Mouse (Mus musculus) testis, postnatal 14 days (tissue): ENCODE results near the gene Olfr625-ps1.
"Not testable (repeated sequence)": the region's sequence is repeated elsewhere in the genome, so short reads cannot be mapped to it uniquely, and the experiment has no call there.

Experiments
- DNase-seq: peaks from one replicate; pipeline ENCODE4 v3.0.0; 2021; ENCODE audit warnings: low spot score

Olfr625-ps1 gene

DNA sequence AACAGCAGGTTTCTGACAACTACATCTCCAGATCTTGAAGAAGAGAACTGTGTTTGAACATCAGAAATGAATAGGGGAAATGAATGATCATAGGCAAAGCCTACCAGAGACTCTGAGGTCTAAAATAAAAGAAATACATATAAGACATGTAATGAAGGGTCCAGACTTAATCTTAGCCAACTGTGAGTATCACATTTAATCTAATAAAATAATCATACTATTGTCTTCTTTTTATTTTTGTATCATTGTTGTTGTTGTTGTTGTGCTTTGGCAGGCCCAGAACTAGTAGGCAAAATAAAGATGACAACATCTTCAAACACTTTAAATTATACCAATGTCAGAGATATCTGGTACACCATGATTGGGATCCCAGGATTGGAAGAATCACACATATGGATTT lies at the start of gene Olfr625-ps1:
Olfr625-ps1 (plus strand) TSS at position 301 of the 400 bp plus-strand sequence.
- DNase-seq: no peak

DNA sequence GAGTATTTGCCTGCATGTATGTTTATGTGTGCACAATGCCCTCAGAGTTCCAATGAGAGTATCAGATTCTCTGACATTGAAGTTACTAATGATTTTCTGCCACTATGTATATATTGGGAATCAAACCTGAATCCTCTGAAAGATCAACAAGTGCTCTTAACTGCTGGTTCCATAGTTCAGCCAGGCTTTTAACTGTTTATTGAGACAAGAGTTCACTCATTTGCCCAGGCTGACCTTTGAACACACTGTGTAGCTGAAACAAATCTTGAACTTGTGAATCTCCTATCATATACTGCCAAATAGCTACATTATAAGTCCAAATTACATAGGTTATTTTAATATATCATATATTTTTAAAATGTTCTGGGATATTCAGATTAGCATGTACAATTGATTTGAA lies 45.7 kb upstream of the Olfr625-ps1 start:
- no peak for DNase-seq

DNA sequence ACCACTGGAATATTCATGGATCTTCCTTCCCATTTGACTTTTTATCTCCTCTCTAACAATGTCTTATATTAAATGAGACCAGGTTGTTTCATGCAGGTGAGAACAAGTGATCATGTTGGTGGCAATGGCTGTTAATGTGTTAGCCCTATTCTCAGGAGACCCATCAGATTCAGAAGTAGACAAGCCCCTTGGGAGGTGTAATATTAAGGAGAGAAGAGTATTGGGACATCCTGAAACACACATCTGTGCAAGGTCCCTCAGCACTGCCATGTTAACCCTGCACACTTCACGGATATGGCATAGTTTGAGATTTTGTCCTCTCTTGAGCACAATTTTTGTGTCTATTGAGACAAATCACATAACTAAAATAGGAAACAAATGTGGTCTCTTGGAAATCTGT lies 39.9 kb upstream of the Olfr625-ps1 start, which contains the start of gene Olfr622:
Olfr622 (minus strand) TSS at position 101 of the 400 bp plus-strand sequence.
- DNase-seq: no peak

DNA sequence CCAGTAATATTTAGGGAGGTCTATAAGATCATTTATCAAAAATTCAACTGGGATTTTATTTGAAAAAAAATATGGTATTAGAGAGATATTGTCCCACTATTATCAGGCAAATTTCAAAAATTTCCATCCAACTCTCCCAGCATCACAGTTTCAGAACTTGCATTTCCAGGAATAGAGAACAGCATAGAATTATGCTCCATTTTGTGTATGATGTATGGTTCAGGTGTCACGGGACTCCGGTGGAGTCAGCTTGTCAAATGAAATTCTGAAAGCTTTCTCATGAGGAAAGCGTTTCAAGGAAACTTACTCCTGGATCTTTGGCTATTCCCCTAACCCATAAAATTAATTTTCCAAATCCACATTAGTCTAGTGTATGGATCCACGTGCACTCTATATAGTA lies 38.5 kb upstream of the Olfr625-ps1 start:
- no peak for DNase-seq

DNA sequence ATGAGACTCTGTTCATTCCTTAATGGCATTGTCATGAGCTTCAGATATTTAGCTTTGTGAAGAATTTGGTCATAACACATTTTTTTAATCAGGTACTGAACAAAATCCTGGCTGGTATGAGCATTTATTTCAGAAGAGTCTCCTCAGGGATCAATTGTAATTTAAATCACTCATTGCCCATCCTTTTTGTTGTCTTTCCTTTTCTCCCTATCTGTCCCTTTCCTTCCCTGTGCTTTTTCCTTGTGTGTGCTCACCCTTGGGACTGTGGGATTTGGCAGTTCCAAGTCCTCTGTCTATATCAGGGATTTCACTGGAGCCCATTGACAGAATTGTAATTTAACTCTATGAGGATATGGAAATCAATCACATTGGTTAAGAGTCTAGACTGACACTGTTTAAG lies 18.9 kb upstream of the Olfr625-ps1 start, which contains the start of gene Olfr623:
Olfr623 (minus strand) TSS at position 101 of the 400 bp plus-strand sequence.
- DNase-seq: no peak

- DNase-seq: no peak
These were observed 11.4 kb upstream of the Olfr625-ps1 start, which contains the start of gene Olfr624 for GRCm38 (mm10) chr7:103671091-103671490. TSS of gene Olfr624 (minus strand) at chr7:103671191.

DNA sequence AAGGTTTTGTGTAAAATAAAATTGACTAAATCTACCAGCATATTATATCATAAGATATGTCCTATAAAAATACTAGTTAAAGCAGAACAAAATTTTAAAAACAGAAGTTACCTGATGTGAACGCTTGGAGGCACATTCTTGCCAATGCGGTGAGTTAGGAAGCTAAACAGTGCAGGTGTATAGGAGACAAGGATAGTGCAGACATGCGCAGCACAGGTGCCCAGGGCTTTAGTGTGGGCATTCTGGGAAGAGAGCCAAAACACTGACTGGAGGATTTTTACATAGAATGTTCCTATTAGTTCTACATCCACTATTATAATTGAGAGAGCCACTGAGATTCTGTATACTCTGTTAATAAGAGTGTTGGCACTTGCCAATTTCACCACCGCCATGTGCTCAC lies 16.9 kb downstream of the Olfr625-ps1 start:
- no peak for DNase-seq

DNA sequence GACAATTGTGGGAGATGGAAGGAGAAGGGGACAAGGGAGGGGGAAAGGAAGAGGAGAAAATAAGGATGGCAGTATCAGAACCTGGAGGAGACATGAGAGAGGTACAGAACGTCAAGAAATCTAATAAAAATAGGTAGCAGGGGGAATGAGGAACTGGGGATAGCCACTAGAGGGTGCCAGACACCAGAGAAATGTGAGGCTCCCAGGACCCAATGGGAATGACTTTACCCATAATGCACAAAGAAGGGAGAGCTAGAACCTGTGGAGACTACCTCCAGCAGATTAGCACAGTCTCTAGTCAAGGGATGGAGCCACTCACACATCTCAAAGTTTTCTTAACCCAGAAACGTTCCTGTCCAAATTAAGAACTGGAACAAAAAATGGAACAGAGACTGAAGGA lies 29.5 kb downstream of the Olfr625-ps1 start:
- no peak for DNase-seq

- DNase-seq: no peak
These were observed 31.9 kb downstream of the Olfr625-ps1 start, which contains the start of gene Olfr243 for GRCm38 (mm10) chr7:103714371-103714770. TSS of gene Olfr243 (plus strand) at chr7:103714671.

DNA sequence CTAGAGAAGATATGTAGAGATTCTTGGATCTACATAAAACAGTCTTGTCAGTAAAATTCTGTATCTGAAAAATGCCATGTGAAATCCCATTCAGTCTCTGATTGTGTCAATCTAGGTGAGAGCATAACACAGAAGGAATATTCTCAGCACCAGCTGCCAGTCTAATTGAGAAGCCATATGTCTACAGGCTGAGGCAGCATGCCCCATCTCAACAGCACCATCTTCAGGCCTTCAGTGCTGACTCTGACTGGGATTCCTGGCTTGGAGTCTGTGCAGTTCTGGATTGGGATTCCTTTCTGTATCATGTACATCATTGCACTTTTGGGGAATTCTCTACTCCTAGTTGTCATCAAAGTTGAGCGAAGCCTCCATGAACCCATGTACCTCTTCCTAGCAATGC lies 33.9 kb downstream of the Olfr625-ps1 start:
- DNase-seq: not testable (repeated sequence)

- DNase-seq: no peak
These were observed 47.6 kb downstream of the Olfr625-ps1 start, which contains the start of gene Olfr628 for GRCm38 (mm10) chr7:103730074-103730473. TSS of gene Olfr628 (plus strand) at chr7:103730374.
